Mouse (Mus musculus) heart, adult 2 months (tissue): Measurements from ENCODE around the gene Trappc1.

Source experiments
- CTCF ChIP-seq: fragments of 200-600 bp; IDR thresholded peaks from 2 replicates; pipeline ENCODE4 v1.8.1; 2022; ENCODE audit warnings: antibody characterized with exemption, mild to moderate bottlenecking, moderate library complexity
- EP300 ChIP-seq: fragments of 200-500 bp; IDR thresholded peaks from 2 replicates; pipeline ENCODE4 v1.6.1; 2011; ENCODE audit warnings: low read depth, low read length, control low read depth; ENCODE audit not compliant: insufficient read depth
- POLR2A ChIP-seq: fragments of 200-500 bp; IDR thresholded peaks from 2 replicates; pipeline ENCODE4 v1.6.1; 2011; ENCODE audit warnings: mild to moderate bottlenecking, low read depth, low read length, control low read depth; ENCODE audit not compliant: insufficient read depth

DNA sequence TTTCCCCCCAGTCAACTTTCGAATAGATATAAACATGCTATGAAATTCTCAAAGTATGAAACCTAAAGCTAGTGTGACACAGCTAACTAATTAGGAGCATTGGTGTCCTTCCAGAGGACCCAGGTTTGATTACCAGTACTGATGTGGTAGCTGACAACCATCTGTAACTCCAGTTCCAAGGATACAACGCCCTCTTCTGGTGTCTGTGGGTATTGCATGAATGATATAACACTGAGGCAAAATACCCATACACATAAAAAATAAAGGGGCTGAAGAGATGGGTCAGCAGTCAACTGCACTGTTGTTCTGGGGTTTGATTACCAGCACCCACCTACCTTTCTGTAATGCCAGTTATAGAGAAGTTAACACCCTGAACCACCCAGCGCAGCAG is 49.0 kb downstream of the Trappc1 start:
- TF ChIP-seq CTCF = peak; percentile 62
- TF ChIP-seq EP300 = no peak
- TF ChIP-seq POLR2A = no peak
